Mouse (Mus musculus): Measurements from ENCODE around the gene Olfr787. TPM values are rescaled to one million over a fixed set of nuclear protein-coding genes. Genes with fewer than 3 reads are reported as not detected.

Olfr787 gene
- total RNA-seq (2021) = not detected
- long read RNA-seq, experiment 1 = 0 reads
- long read RNA-seq, experiment 2 = 0 reads

DNA sequence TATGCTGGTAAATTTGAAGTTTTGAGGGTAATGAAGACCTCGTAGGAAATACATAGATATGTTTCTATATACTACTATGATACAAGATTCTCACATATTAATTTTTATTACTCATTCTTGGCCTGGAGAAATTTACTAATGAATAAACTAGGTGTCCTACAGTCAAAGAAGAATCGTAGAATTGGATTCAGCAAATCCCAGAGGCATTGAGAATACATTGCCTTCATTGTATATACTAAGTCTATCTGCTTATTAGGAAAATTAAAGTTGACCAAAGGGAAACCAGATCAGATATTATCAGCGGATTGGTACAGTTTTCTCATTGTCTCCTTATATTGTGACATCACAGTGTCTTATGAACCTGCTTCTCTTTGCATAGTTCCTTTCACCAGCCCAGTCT lies at the start of gene Olfr787:
Gene Olfr787 (plus strand): TSS at position 301 of the 400 bp plus-strand sequence.
- DNase-seq = no peak
- intact Hi-C loops (cut with DNase I) = no loop called here

DNA sequence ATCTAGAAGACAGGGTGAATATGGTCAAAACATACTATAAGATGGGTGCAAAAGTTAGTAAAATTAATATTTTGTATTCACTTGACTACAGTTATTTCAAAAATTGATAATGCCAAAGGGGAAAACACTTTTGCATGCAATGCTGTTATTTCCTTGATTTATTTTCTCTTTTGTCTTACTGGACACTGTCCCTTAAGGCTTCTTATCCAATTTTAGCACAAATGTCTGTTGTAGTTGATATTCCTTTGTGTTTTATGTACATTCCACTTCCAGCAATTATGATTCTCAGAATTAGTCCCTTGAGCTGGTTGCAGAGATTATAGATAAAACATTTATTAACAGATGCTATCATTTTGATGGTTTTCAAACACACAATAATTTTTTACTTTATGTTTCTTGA lies 34.7 kb upstream of the Olfr787 start, which contains the start of gene Olfr786:
Gene Olfr786 (plus strand): TSS at position 301 of the 400 bp plus-strand sequence.
- DNase-seq = no peak
- intact Hi-C loops (cut with DNase I) = no loop called here

DNA sequence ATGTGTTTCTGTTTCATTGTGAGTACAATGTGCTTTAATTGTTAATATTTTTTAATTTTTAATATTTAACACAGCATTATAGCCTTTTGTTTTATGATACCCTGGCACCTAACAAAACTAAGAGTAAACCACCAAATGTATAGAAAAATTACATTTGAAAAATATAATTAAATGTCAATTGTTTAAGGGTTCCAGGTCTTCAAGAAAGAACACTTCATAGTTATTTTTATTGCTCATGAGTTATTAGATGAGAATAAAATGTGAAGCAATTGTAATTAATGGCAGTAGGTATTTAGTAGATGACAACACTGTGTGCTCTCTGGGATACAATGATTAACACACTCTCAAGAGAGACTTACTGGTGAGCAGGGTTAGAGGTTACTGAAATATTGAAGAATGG lies 9.0 kb downstream of the Olfr787 start, which contains the start of gene Olfr788:
Gene Olfr788 (plus strand): TSS at position 301 of the 400 bp plus-strand sequence.
- DNase-seq = no peak
- intact Hi-C loops (cut with DNase I) = no loop called here

GRCm38 (mm10) chr10:129473256-129473655 lies 11.6 kb downstream of the Olfr787 start:
- intact Hi-C loops (cut with DNase I) = no loop called here
- DNase-seq = no peak

- intact Hi-C loops (cut with DNase I) = no loop called here
- DNase-seq = no peak
These were observed 12.1 kb downstream of the Olfr787 start for GRCm38 (mm10) chr10:129473723-129474122.

GRCm38 (mm10) chr10:129484452-129484851 lies 22.8 kb downstream of the Olfr787 start, which contains the start of gene Olfr789:
Olfr789 (plus strand) TSS chr10:129484752.
- intact Hi-C loops (cut with DNase I) = no loop called here
- no peak for DNase-seq

DNA sequence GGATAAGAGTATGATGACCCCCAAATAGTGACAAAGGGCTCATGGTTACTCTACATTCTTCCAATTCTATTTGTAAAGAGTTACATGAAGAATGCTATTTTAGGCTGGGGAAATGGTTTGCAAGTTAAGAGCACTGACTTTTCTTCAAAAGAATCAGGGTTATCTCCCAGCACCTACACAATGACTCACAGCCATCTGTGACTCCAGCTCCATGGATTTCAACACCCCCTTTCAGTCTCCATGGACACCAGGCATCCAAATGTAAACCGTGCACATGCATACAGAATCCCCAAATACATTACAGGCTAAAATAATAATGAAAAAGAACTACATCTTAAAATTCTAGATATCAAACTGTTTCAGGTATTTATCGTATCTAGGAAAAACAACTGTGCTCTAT lies 28.4 kb downstream of the Olfr787 start:
- no peak for DNase-seq
- intact Hi-C loops (cut with DNase I) = no loop called here

DNA sequence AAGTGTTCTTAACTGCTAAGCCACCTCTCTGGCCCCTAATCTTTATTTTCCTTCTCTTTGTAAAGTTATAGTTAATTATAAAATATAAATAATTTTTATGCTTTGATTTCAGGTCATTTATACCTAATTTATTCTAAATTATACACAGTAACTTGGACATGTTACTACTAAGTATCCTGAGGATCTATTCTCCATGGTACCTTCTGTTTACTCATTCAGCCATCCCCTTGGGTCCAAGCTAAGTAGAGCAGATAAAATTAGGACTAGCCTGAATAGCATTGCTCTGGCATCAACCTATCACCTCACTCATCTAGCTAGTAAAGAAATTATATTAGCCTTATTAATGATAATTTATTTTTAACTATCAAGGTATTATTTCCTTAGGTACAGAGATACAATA lies 36.5 kb downstream of the Olfr787 start, which contains the start of gene Olfr790:
Gene Olfr790 (plus strand): TSS at position 301 of the 400 bp plus-strand sequence.
- intact Hi-C loops (cut with DNase I) = no loop called here

More for the DNA sequence above, 36.5 kb downstream of the Olfr787 start, which contains the start of gene Olfr790:
- no peak for DNase-seq

Other genes with a start within 250 kb of the Olfr787 start
- not detected for gene Olfr774, start 225.7 kb upstream of the Olfr787 start, total RNA-seq (2021)
- gene Olfr775, start 213.4 kb upstream of the Olfr787 start, total RNA-seq (2021) = not detected
- not detected for gene Olfr776, start 202.7 kb upstream of the Olfr787 start, total RNA-seq (2021)
- gene Olfr777, start 190.4 kb upstream of the Olfr787 start, total RNA-seq (2021) = not detected
- not detected for gene Olfr780, start 143.7 kb upstream of the Olfr787 start, total RNA-seq (2021)
- gene Olfr781, start 133.0 kb upstream of the Olfr787 start, total RNA-seq (2021) = not detected
- gene Olfr782, start 113.0 kb upstream of the Olfr787 start, total RNA-seq (2021) = not detected
- not detected for gene Olfr784, start 77.8 kb upstream of the Olfr787 start, total RNA-seq (2021)
- not detected for gene Olfr785, start 56.4 kb upstream of the Olfr787 start, total RNA-seq (2021)
- gene Olfr786, start 34.6 kb upstream of the Olfr787 start, total RNA-seq (2021) = not detected
- not detected for gene Olfr788, start 9.1 kb downstream of the Olfr787 start, total RNA-seq (2021)
- not detected for gene Olfr789, start 22.9 kb downstream of the Olfr787 start, total RNA-seq (2021)
- not detected for gene Olfr790, start 36.6 kb downstream of the Olfr787 start, total RNA-seq (2021)
- not detected for gene Olfr791, start 59.9 kb downstream of the Olfr787 start, total RNA-seq (2021)
- not detected for gene Olfr792, start 77.3 kb downstream of the Olfr787 start, total RNA-seq (2021)
- gene Olfr794, start 105.8 kb downstream of the Olfr787 start, total RNA-seq (2021) = not detected
- gene Olfr796, start 150.7 kb downstream of the Olfr787 start, total RNA-seq (2021) = not detected
- not detected for gene Olfr798, start 166.1 kb downstream of the Olfr787 start, total RNA-seq (2021)
- not detected for gene Olfr799, start 175.6 kb downstream of the Olfr787 start, total RNA-seq (2021)
- gene Olfr800, start 195.8 kb downstream of the Olfr787 start, total RNA-seq (2021) = not detected
- gene Olfr801, start 212.0 kb downstream of the Olfr787 start, total RNA-seq (2021) = not detected
- not detected for gene Olfr802, start 226.3 kb downstream of the Olfr787 start, total RNA-seq (2021)
- not detected for gene Olfr803, start 232.4 kb downstream of the Olfr787 start, total RNA-seq (2021)
- gene Olfr804, start 241.3 kb downstream of the Olfr787 start, total RNA-seq (2021) = not detected

Data from heart, postnatal 14 days (tissue).